Mouse (Mus musculus) left cerebral cortex, postnatal 4 days (tissue): ENCODE data around the gene Rnf150. TPM values are rescaled to one million over a fixed set of nuclear protein-coding genes. Genes with fewer than 3 reads are reported as not detected.
A peak's percentile ranks its signal among the peaks of the same experiment; 100 is the strongest.

Source experiments
- DNase-seq: peaks from one replicate; pipeline ENCODE4 v3.0.0-alpha.2; 2022
- intact Hi-C: fragments of 180-260 bp; cut with DNase I; formaldehyde crosslinking; loops from one replicate; pipeline ENCODE4 v1.15.1; 2025
- total RNA-seq, 2 experiments: library from RNA; stranded (reverse); gene quantifications; 2 replicates each; pipeline ENCODE4 v1.2.3; 2021

The Rnf150 gene
- total RNA-seq, 2 experiments from 2014 or later, result 20.1 to 21.4 TPM

GRCm38 (mm10) chr8:82996843-82997242 is 133.7 kb downstream of the Rnf150 start:
- intact Hi-C loops, result no loop called here
- no peak for DNase-seq

GRCm38 (mm10) chr8:82998778-82999177 is 135.6 kb downstream of the Rnf150 start:
- DNase-seq, result no peak
- intact Hi-C loops, result no loop called here

GRCm38 (mm10) chr8:83003187-83003586 is 140.0 kb downstream of the Rnf150 start:
- intact Hi-C loops, result no loop called here
- no peak for DNase-seq

GRCm38 (mm10) chr8:83009481-83009880 is 146.3 kb downstream of the Rnf150 start:
- intact Hi-C loops, result no loop called here
- DNase-seq, result no peak

- intact Hi-C loops, result no loop called here
- DNase-seq, result no peak
These were observed 148.1 kb downstream of the Rnf150 start for GRCm38 (mm10) chr8:83011286-83011685.

GRCm38 (mm10) chr8:83011758-83012157 is 148.6 kb downstream of the Rnf150 start:
- intact Hi-C loops, result no loop called here
- no peak for DNase-seq

GRCm38 (mm10) chr8:83028211-83028610 is 165.1 kb downstream of the Rnf150 start:
- intact Hi-C loops, result no loop called here
- no peak for DNase-seq

- no peak for DNase-seq
- intact Hi-C loops, result no loop called here
These were observed 169.6 kb downstream of the Rnf150 start for GRCm38 (mm10) chr8:83032800-83033199.

GRCm38 (mm10) chr8:83035141-83035540 is 172.0 kb downstream of the Rnf150 start:
- intact Hi-C loops, result no loop called here

GRCm38 (mm10) chr8:83036521-83037166 is 173.5 kb downstream of the Rnf150 start:
- no peak for DNase-seq
- intact Hi-C loops, result no loop called here

More at GRCm38 (mm10) chr8:83035141-83035540, 172.0 kb downstream of the Rnf150 start:
- no peak for DNase-seq

GRCm38 (mm10) chr8:83037321-83037720 is 174.2 kb downstream of the Rnf150 start:
- no peak for DNase-seq
- intact Hi-C loops, result no loop called here

GRCm38 (mm10) chr8:83038575-83038974 is 175.4 kb downstream of the Rnf150 start:
- intact Hi-C loops, result no loop called here
- no peak for DNase-seq

- no peak for DNase-seq
- intact Hi-C loops, result no loop called here
These were observed 178.3 kb downstream of the Rnf150 start for GRCm38 (mm10) chr8:83041440-83041839.

- intact Hi-C loops, result no loop called here
- no peak for DNase-seq
These were observed 183.8 kb downstream of the Rnf150 start for GRCm38 (mm10) chr8:83046912-83047311.

GRCm38 (mm10) chr8:83048527-83048926 is 185.4 kb downstream of the Rnf150 start:
- no peak for DNase-seq
- intact Hi-C loops, result no loop called here

GRCm38 (mm10) chr8:83049171-83049601 is 186.0 kb downstream of the Rnf150 start:
- peak; percentile 16 for DNase-seq
- intact Hi-C loops, result no loop called here

- peak; percentile 31 for DNase-seq
- intact Hi-C loops, result no loop called here
These were observed 186.5 kb downstream of the Rnf150 start for GRCm38 (mm10) chr8:83049616-83050015.

GRCm38 (mm10) chr8:83052896-83053295 is 189.7 kb downstream of the Rnf150 start:
- intact Hi-C loops, result no loop called here
- DNase-seq, result no peak

GRCm38 (mm10) chr8:83054801-83055200 is 191.6 kb downstream of the Rnf150 start:
- intact Hi-C loops, result no loop called here
- DNase-seq, result no peak

- intact Hi-C loops, result no loop called here
- DNase-seq, result no peak
These were observed 195.8 kb downstream of the Rnf150 start for GRCm38 (mm10) chr8:83058951-83059350.

GRCm38 (mm10) chr8:83060076-83060475 is 196.9 kb downstream of the Rnf150 start:
- intact Hi-C loops, result no loop called here
- no peak for DNase-seq

- intact Hi-C loops, result no loop called here
- no peak for DNase-seq
These were observed 198.1 kb downstream of the Rnf150 start for GRCm38 (mm10) chr8:83061257-83061656.

GRCm38 (mm10) chr8:83061873-83062272 is 198.7 kb downstream of the Rnf150 start:
- intact Hi-C loops, result no loop called here
- DNase-seq, result no peak
